Mouse (Mus musculus) kidney, adult 2 months (tissue): ENCODE results near the gene 2810408A11Rik.

Experiments used
- CTCF ChIP-seq: fragments of 200-500 bp; conservative IDR thresholded peaks from 2 replicates; pipeline ENCODE4 v1.5.1; 2011; ENCODE audit warnings: low read depth, mild to moderate bottlenecking, control low read depth, low read length, moderate library complexity, mixed read lengths; ENCODE audit not compliant: insufficient read depth, insufficient read length
- POLR2A ChIP-seq: fragments of 200-500 bp; IDR thresholded peaks from one replicate; pipeline ENCODE4 v1.6.1; 2011; ENCODE audit warnings: low read depth, low read length, control low read depth

GRCm38 (mm10) chr11:69937385-69937784 lies 36.6 kb upstream of the 2810408A11Rik start:
- TF ChIP-seq CTCF (no peak), POLR2A (no peak)
